Comparison of ENCODE assay signal across 16 mouse cellular contexts in genomic region chr4:148905295-148905694, GRCm38 (mm10).
DNase-seq lines count a peak whose midpoint lies in the region; ATAC-seq and TF ChIP-seq lines count a peak whose summit lies in the region.
"Had no signal": no experiment of that assay in that cellular context is flagged by ENCODE, and none has a peak within 500 bp of the region (broad histone marks: within the 10 kb centered on the region; RNA-seq: fewer than 3 reads in every experiment).

No protein-coding gene starts in this region.

- H3K9ac ChIP-seq in heart, embryonic 16.5 days (ENCODE audit: low read length) = no peak overlapping the region
- H3K9ac ChIP-seq in heart, embryonic 12.5 days = no peak overlapping the region
- H3K9ac ChIP-seq in limb, embryonic 12.5 days (replicated peaks) = no peak overlapping the region
- no peak overlapping the region for H3K9ac ChIP-seq in forebrain, embryonic 13.5 days
- H3K9ac ChIP-seq: embryonic facial prominence, embryonic 15.5 days; liver, postnatal 0 days; neural tube, embryonic 12.5 days had no signal

- no peak for TF ChIP-seq POLR2A in cerebellum, adult 2 months (IDR thresholded peaks at IDR 0.05; ENCODE audit: borderline replicate concordance, insufficient read depth, low read length)

- ATAC-seq in heart, embryonic 16.5 days (replicated peaks; ENCODE audit: extremely low read depth, insufficient read depth, low FRiP score) = no peak
- no peak for ATAC-seq in heart, embryonic 12.5 days (ENCODE audit: insufficient number of reproducible peaks, low FRiP score)
- ATAC-seq in limb, embryonic 12.5 days (ENCODE audit: insufficient number of reproducible peaks, insufficient read depth, low FRiP score, low TSS enrichment, low read depth) = no peak
- no peak for ATAC-seq in forebrain, embryonic 13.5 days
- ATAC-seq: activated CD4-positive, CD25-positive, alpha-beta regulatory T cell, adult 4 months; forebrain, embryonic 14.5 days; liver, postnatal 0 days; midbrain, embryonic 16.5 days had no signal

- H3K36me3 ChIP-seq in heart, embryonic 16.5 days (ENCODE audit: control insufficient read depth, insufficient read depth) = no peaks in the 10 kb centered on the region
- H3K36me3 ChIP-seq in heart, embryonic 12.5 days = no peaks in the 10 kb centered on the region
- no peaks in the 10 kb centered on the region for H3K36me3 ChIP-seq in limb, embryonic 12.5 days
- no peaks in the 10 kb centered on the region for H3K36me3 ChIP-seq in forebrain, embryonic 13.5 days (ENCODE audit: poor library complexity, severe bottlenecking)
- H3K36me3 ChIP-seq: embryonic facial prominence, embryonic 15.5 days; neural tube, embryonic 12.5 days had no signal

- H3K27me3 ChIP-seq in heart, embryonic 16.5 days (ENCODE audit: control insufficient read depth, insufficient read depth, low read length) = no peaks in the 10 kb centered on the region
- H3K27me3 ChIP-seq in heart, embryonic 12.5 days (replicated peaks) = peaks cover 3% of the 10 kb centered on the region
- no peaks in the 10 kb centered on the region; the same call in 1 of the 2 replicates for H3K27me3 ChIP-seq in cerebellum, adult 2 months (ENCODE audit: control insufficient read depth, insufficient read depth, low read length)
- H3K27me3 ChIP-seq in limb, embryonic 12.5 days = peaks cover 70% of the 10 kb centered on the region
- H3K27me3 ChIP-seq in forebrain, embryonic 13.5 days = peaks cover 41% of the 10 kb centered on the region

- no peak for TF ChIP-seq CTCF in cerebellum, adult 2 months (IDR thresholded peaks at IDR 0.05; ENCODE audit: borderline replicate concordance, insufficient read depth, low read depth, low read length)

- H3K4me1 ChIP-seq in heart, embryonic 16.5 days (ENCODE audit: control insufficient read depth, insufficient read depth, low read length) = peaks cover 74% of the 10 kb centered on the region
- H3K4me1 ChIP-seq in heart, embryonic 12.5 days (replicated peaks) = peaks cover 80% of the 10 kb centered on the region
- peaks cover 14% of the 10 kb centered on the region for H3K4me1 ChIP-seq in cerebellum, adult 2 months (ENCODE audit: control insufficient read depth, insufficient read depth, low read length)
- peaks cover 86% of the 10 kb centered on the region for H3K4me1 ChIP-seq in limb, embryonic 12.5 days (replicated peaks)
- H3K4me1 ChIP-seq in forebrain, embryonic 13.5 days = peaks cover 25% of the 10 kb centered on the region

- no peak overlapping the region for H3K4me2 ChIP-seq in heart, embryonic 16.5 days (ENCODE audit: low read depth, low read length)
- H3K4me2 ChIP-seq in heart, embryonic 12.5 days = no peak overlapping the region
- H3K4me2 ChIP-seq in limb, embryonic 12.5 days = 0 out of 2 replicates have a peak overlapping the region, but pooled peaks have one; percentile 22
- no peak overlapping the region for H3K4me2 ChIP-seq in forebrain, embryonic 13.5 days
- H3K4me2 ChIP-seq: embryonic facial prominence, embryonic 15.5 days; neural tube, embryonic 12.5 days had no signal

- H3K27ac ChIP-seq in heart, embryonic 16.5 days (ENCODE audit: low read length) = peak overlapping the region; percentile 18; the same call in 1 of the 2 replicates
- H3K27ac ChIP-seq in heart, embryonic 12.5 days (ENCODE audit: poor library complexity, severe bottlenecking) = no peak overlapping the region
- H3K27ac ChIP-seq in cerebellum, adult 2 months (ENCODE audit: insufficient read depth, low read length) = no peak overlapping the region
- H3K27ac ChIP-seq in limb, embryonic 12.5 days = no peak overlapping the region
- H3K27ac ChIP-seq in forebrain, embryonic 13.5 days = no peak overlapping the region
- H3K27ac ChIP-seq: embryonic facial prominence, embryonic 15.5 days; macrophage; neural tube, embryonic 12.5 days had no signal

- no peaks in the 10 kb centered on the region for H3K9me3 ChIP-seq in heart, embryonic 16.5 days (replicated peaks; ENCODE audit: control insufficient read depth, low read length)
- H3K9me3 ChIP-seq in heart, embryonic 12.5 days (replicated peaks) = no peaks in the 10 kb centered on the region
- no peaks in the 10 kb centered on the region for H3K9me3 ChIP-seq in limb, embryonic 12.5 days
- H3K9me3 ChIP-seq in forebrain, embryonic 13.5 days (replicated peaks) = no peaks in the 10 kb centered on the region
- H3K9me3 ChIP-seq: embryonic facial prominence, embryonic 15.5 days; neural tube, embryonic 12.5 days had no signal

- WGBS in heart, embryonic 16.5 days = 92% methylated on average over 7 of the region's 7 CpGs
- 92% methylated on average over 7 of the region's 7 CpGs for WGBS in heart, embryonic 12.5 days
- 12% methylated on average over 7 of the region's 7 CpGs for WGBS in cerebellum, adult 2 months
- 94% methylated on average over 7 of the region's 7 CpGs for WGBS in limb, embryonic 12.5 days
- 97% methylated on average over 7 of the region's 7 CpGs for WGBS in forebrain, embryonic 13.5 days

- DNase-seq in cerebellum, adult 2 months = peak; percentile 50 to 73
- DNase-seq in cerebellum, adult 9-11 months = peak; percentile 54
- DNase-seq in left cerebral cortex, adult 9 months (ENCODE audit: low spot score in 2 of 2) = no peak
- DNase-seq: heart, adult 11 months; kidney, postnatal 25 days; liver, postnatal 0 days had no signal

- H3K4me3 ChIP-seq in heart, embryonic 16.5 days (ENCODE audit: low read length) = no peak overlapping the region
- no peak overlapping the region for H3K4me3 ChIP-seq in heart, embryonic 12.5 days
- H3K4me3 ChIP-seq in cerebellum, adult 2 months (replicated peaks; ENCODE audit: insufficient read depth, low read depth, low read length) = no peak overlapping the region
- H3K4me3 ChIP-seq in limb, embryonic 12.5 days (replicated peaks) = no peak overlapping the region
- no peak overlapping the region for H3K4me3 ChIP-seq in forebrain, embryonic 13.5 days
- H3K4me3 ChIP-seq: embryonic facial prominence, embryonic 15.5 days; neural tube, embryonic 12.5 days had no signal

Comparison
In these comparisons a context has a peak if more than half of its experiments do, and no peak if none do; other contexts are left out.
1. DNase-seq: peak in cerebellum, adult 2 months (2 of 2) and cerebellum, adult 9-11 months (single experiment); none in left cerebral cortex, adult 9 months (0 of 2).